Mouse (Mus musculus): ENCODE measurements at regions not wholly inside any gene's neighbourhood (a gene's known extent, or its start where the extent isn't known, plus 50 kb on each side); places are given as distances from the start of the nearest gene placed in this dataset.

- peak in 1 of 2 experiments; percentile 83 for DNase-seq (ENCODE audit: extremely low spot score in 1 of 2, low spot score in 2 of 2)
- intact Hi-C loops (cut with DNase I) = no loop called here
Measured at GRCm38 (mm10) chr12:79906738-79907365, 206.0 kb downstream of the Zfp36l1 start.

GRCm38 (mm10) chr12:79905828-79906737 is 206.7 kb downstream of the Zfp36l1 start:
- peak in 1 of 2 experiments; percentile 63 for DNase-seq (ENCODE audit: extremely low spot score in 1 of 2, low spot score in 2 of 2)

GRCm38 (mm10) chr12:79904913-79905549 is 207.8 kb downstream of the Zfp36l1 start:
- peak in 1 of 2 experiments; percentile 60 for DNase-seq (ENCODE audit: extremely low spot score in 1 of 2, low spot score in 2 of 2)
- intact Hi-C loops (cut with DNase I) = no loop called here

More at GRCm38 (mm10) chr12:79905828-79906737, 206.7 kb downstream of the Zfp36l1 start:
- intact Hi-C loops (cut with DNase I) = no loop called here

GRCm38 (mm10) chr12:79902761-79903160 is 210.1 kb downstream of the Zfp36l1 start:
- intact Hi-C loops (cut with DNase I) = no loop called here
- DNase-seq (ENCODE audit: extremely low spot score in 1 of 2, low spot score in 2 of 2) = no peak

GRCm38 (mm10) chr12:79902163-79902562 is 210.7 kb downstream of the Zfp36l1 start:
- intact Hi-C loops (cut with DNase I) = no loop called here
- no peak for DNase-seq (ENCODE audit: extremely low spot score in 1 of 2, low spot score in 2 of 2)

- no peak for DNase-seq (ENCODE audit: extremely low spot score in 1 of 2, low spot score in 2 of 2)
- intact Hi-C loops (cut with DNase I) = no loop called here
Measured at GRCm38 (mm10) chr12:79898198-79898930, 214.4 kb downstream of the Zfp36l1 start.

- DNase-seq (ENCODE audit: extremely low spot score in 1 of 2, low spot score in 2 of 2) = peak in 1 of 2 experiments; percentile 48
- intact Hi-C loops (cut with DNase I) = no loop called here
Measured at GRCm38 (mm10) chr12:79895975-79896374, 216.8 kb downstream of the Zfp36l1 start.

- intact Hi-C loops (cut with DNase I) = no loop called here
Measured at GRCm38 (mm10) chr12:79895324-79895723, 217.5 kb downstream of the Zfp36l1 start.

GRCm38 (mm10) chr12:79892871-79893270 is 219.9 kb downstream of the Zfp36l1 start:
- intact Hi-C loops (cut with DNase I) = no loop called here
- no peak for DNase-seq (ENCODE audit: extremely low spot score in 1 of 2, low spot score in 2 of 2)

More at GRCm38 (mm10) chr12:79895324-79895723, 217.5 kb downstream of the Zfp36l1 start:
- peak in 1 of 2 experiments; percentile 15 for DNase-seq (ENCODE audit: extremely low spot score in 1 of 2, low spot score in 2 of 2)

- no peak for DNase-seq (ENCODE audit: extremely low spot score in 1 of 2, low spot score in 2 of 2)
- intact Hi-C loops (cut with DNase I) = no loop called here
Measured at GRCm38 (mm10) chr12:79891942-79892341, 220.9 kb downstream of the Zfp36l1 start.

- intact Hi-C loops (cut with DNase I) = no loop called here
- DNase-seq (ENCODE audit: extremely low spot score in 1 of 2, low spot score in 2 of 2) = peak in 1 of 2 experiments; percentile 40
Measured at GRCm38 (mm10) chr12:79890887-79891286, 221.9 kb downstream of the Zfp36l1 start.

- intact Hi-C loops (cut with DNase I) = no loop called here
- DNase-seq (ENCODE audit: extremely low spot score in 1 of 2, low spot score in 2 of 2) = no peak
Measured at GRCm38 (mm10) chr12:79890291-79890690, 222.5 kb downstream of the Zfp36l1 start.

GRCm38 (mm10) chr12:79888812-79889211 is 224.0 kb downstream of the Zfp36l1 start:
- intact Hi-C loops (cut with DNase I) = no loop called here

GRCm38 (mm10) chr12:79888086-79888485 is 224.7 kb downstream of the Zfp36l1 start:
- intact Hi-C loops (cut with DNase I) = no loop called here
- DNase-seq (ENCODE audit: extremely low spot score in 1 of 2, low spot score in 2 of 2) = no peak

More at GRCm38 (mm10) chr12:79888812-79889211, 224.0 kb downstream of the Zfp36l1 start:
- no peak for DNase-seq (ENCODE audit: extremely low spot score in 1 of 2, low spot score in 2 of 2)

GRCm38 (mm10) chr12:79887225-79887886 is 225.5 kb downstream of the Zfp36l1 start:
- intact Hi-C loops (cut with DNase I) = no loop called here
- DNase-seq (ENCODE audit: extremely low spot score in 1 of 2, low spot score in 2 of 2) = peak in 1 of 2 experiments; percentile 53

GRCm38 (mm10) chr12:79886494-79886893 is 226.3 kb downstream of the Zfp36l1 start:
- DNase-seq (ENCODE audit: extremely low spot score in 1 of 2, low spot score in 2 of 2) = no peak
- intact Hi-C loops (cut with DNase I) = no loop called here

GRCm38 (mm10) chr12:79885286-79885685 is 227.5 kb downstream of the Zfp36l1 start:
- intact Hi-C loops (cut with DNase I) = no loop called here
- DNase-seq (ENCODE audit: extremely low spot score in 1 of 2, low spot score in 2 of 2) = no peak

- DNase-seq (ENCODE audit: extremely low spot score in 1 of 2, low spot score in 2 of 2) = peak in 1 of 2 experiments; percentile 13
- intact Hi-C loops (cut with DNase I) = no loop called here
Measured at GRCm38 (mm10) chr12:79883651-79884050, 229.2 kb downstream of the Zfp36l1 start.

All from left cerebral cortex, postnatal 10 days (tissue).